Comparison of ENCODE assay signal across 8 mouse cellular contexts in the genomic region with DNA sequence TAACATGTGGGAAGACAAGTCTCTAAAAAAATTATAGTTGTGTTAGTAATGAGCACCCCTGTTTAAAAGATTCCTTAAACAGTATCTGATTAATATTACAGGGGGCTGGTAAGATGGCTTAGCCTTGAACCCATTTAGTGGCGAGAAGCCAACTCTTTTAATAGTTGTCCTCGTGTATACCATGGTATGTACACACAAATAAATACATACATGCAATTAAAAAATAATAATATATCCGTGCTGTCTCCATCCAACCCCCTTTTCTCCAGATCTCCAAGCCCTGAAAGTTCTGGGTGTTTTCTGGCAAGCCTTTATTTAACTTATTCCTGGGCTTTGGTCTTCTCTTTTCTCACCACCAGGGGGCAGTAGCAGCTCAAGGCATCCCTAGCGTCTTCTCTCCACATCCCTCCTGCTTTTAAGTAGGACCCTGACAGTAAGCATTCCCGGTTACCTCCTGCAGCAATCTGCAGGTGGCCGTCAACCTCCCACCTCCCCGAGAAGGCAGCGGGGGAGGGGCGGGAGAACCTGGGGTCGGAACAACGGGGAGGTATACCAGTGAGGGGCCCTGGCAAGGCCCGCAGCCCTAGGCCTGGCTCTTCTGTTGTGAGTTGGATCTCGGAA. TPM values are rescaled to one million over a fixed set of nuclear protein-coding genes. Genes with fewer than 3 reads are reported as not detected.
A peak's percentile ranks its signal among the peaks of the same experiment; 100 is the strongest.
DNase-seq lines count a peak whose midpoint lies in the region; ATAC-seq and TF ChIP-seq lines count a peak whose summit lies in the region.

No protein-coding gene starts in this region.

- TF ChIP-seq POLR2A in myocyte (IDR thresholded peaks at IDR 0.05; ENCODE audit: insufficient read length, low read depth) = no peak

- no peaks in the 10 kb centered on the region for H3K36me3 ChIP-seq in embryonic facial prominence, embryonic 12.5 days
- H3K36me3 ChIP-seq in heart, embryonic 10.5 days = no peaks in the 10 kb centered on the region
- H3K36me3 ChIP-seq in kidney, embryonic 15.5 days = no peaks in the 10 kb centered on the region
- no peaks in the 10 kb centered on the region for H3K36me3 ChIP-seq in limb, embryonic 15.5 days
- H3K36me3 ChIP-seq in myocyte (ENCODE audit: control insufficient read depth, insufficient read depth) = no peaks in the 10 kb centered on the region
- no peaks in the 10 kb centered on the region for H3K36me3 ChIP-seq in stomach, embryonic 14.5 days (ENCODE audit: control insufficient read depth, insufficient read depth, low read length)

- H3K79me2 ChIP-seq in myocyte (ENCODE audit: control insufficient read depth, insufficient read depth) = no peaks in the 10 kb centered on the region

- WGBS in embryonic facial prominence, embryonic 12.5 days = 13% methylated on average over 13 of the region's 13 CpGs
- 16% methylated on average over 13 of the region's 13 CpGs for WGBS in heart, embryonic 10.5 days
- WGBS in kidney, embryonic 15.5 days = 14% methylated on average over 13 of the region's 13 CpGs
- 16% methylated on average over 13 of the region's 13 CpGs for WGBS in limb, embryonic 15.5 days
- whole genome bisulfite sequencing in stomach, embryonic 14.5 days = 13% methylated on average over 13 of the region's 13 CpGs

- H3K4me3 ChIP-seq in embryonic facial prominence, embryonic 12.5 days = no peak overlapping the region
- H3K4me3 ChIP-seq in heart, embryonic 10.5 days = peak overlapping the region; percentile 41; the same call in 1 of the 2 replicates
- no peak overlapping the region for H3K4me3 ChIP-seq in kidney, embryonic 15.5 days (replicated peaks)
- H3K4me3 ChIP-seq in limb, embryonic 15.5 days = 0 out of 2 replicates have a peak overlapping the region, but pooled peaks have one; percentile 14
- no peak overlapping the region for H3K4me3 ChIP-seq in myocyte
- H3K4me3 ChIP-seq in stomach, embryonic 14.5 days (ENCODE audit: low read depth, low read length) = no peak overlapping the region

- H3K4me1 ChIP-seq in embryonic facial prominence, embryonic 12.5 days = 0 out of 2 replicates have a peak, but pooled peaks cover 3% of the 10 kb centered on the region
- peaks cover 11% of the 10 kb centered on the region for H3K4me1 ChIP-seq in heart, embryonic 10.5 days
- H3K4me1 ChIP-seq in kidney, embryonic 15.5 days = peaks cover 15% of the 10 kb centered on the region
- peaks cover 24% of the 10 kb centered on the region for H3K4me1 ChIP-seq in limb, embryonic 15.5 days
- peaks cover 9% of the 10 kb centered on the region; the same call in 1 of the 2 replicates for H3K4me1 ChIP-seq in stomach, embryonic 14.5 days (ENCODE audit: control insufficient read depth, insufficient read depth, low read length)

- 0 out of 2 replicates have a peak, but pooled peaks have one; percentile 19 for ATAC-seq in embryonic facial prominence, embryonic 12.5 days (ENCODE audit: insufficient number of reproducible peaks, insufficient read depth, low FRiP score, low TSS enrichment)
- 0 out of 2 replicates have a peak, but pooled peaks have one; percentile 27 for ATAC-seq in kidney, embryonic 15.5 days (replicated peaks; ENCODE audit: low FRiP score)
- no peak for ATAC-seq in limb, embryonic 15.5 days (ENCODE audit: insufficient number of reproducible peaks, low FRiP score, low TSS enrichment, low read depth)
- peak; percentile 53; the same call in 1 of the 2 replicates for ATAC-seq in stomach, embryonic 14.5 days (ENCODE audit: insufficient number of reproducible peaks, insufficient read depth, low FRiP score, low read depth)

- H3K27me3 ChIP-seq in embryonic facial prominence, embryonic 12.5 days = no peaks in the 10 kb centered on the region
- peaks cover 39% of the 10 kb centered on the region; the same call in 1 of the 2 replicates for H3K27me3 ChIP-seq in heart, embryonic 10.5 days (ENCODE audit: insufficient read depth, poor library complexity, severe bottlenecking)
- 0 out of 2 replicates have a peak, but pooled peaks cover 9% of the 10 kb centered on the region for H3K27me3 ChIP-seq in kidney, embryonic 15.5 days
- H3K27me3 ChIP-seq in limb, embryonic 15.5 days = no peaks in the 10 kb centered on the region
- H3K27me3 ChIP-seq in myocyte (ENCODE audit: control insufficient read depth, insufficient read depth, insufficient read length) = peaks cover 2% of the 10 kb centered on the region
- no peaks in the 10 kb centered on the region for H3K27me3 ChIP-seq in stomach, embryonic 14.5 days (ENCODE audit: control insufficient read depth, insufficient read depth, low read length)

- peak overlapping the region; percentile 20; the same call in 1 of the 2 replicates for H3K9ac ChIP-seq in embryonic facial prominence, embryonic 12.5 days
- H3K9ac ChIP-seq in kidney, embryonic 15.5 days = 0 out of 2 replicates have a peak overlapping the region, but pooled peaks have one; percentile 29
- no peak overlapping the region for H3K9ac ChIP-seq in limb, embryonic 15.5 days
- H3K9ac ChIP-seq in stomach, embryonic 14.5 days (replicated peaks; ENCODE audit: low read depth, low read length) = no peak overlapping the region

- H3ac ChIP-seq in myocyte (ENCODE audit: control insufficient read depth, insufficient read length) = no peak overlapping the region

- peak overlapping the region; percentile 40 for H3K4me2 ChIP-seq in embryonic facial prominence, embryonic 12.5 days (replicated peaks)
- H3K4me2 ChIP-seq in kidney, embryonic 15.5 days = peak overlapping the region; percentile 51
- peak overlapping the region; percentile 42 for H3K4me2 ChIP-seq in limb, embryonic 15.5 days
- peak overlapping the region; percentile 52 for H3K4me2 ChIP-seq in myocyte (ENCODE audit: low read depth)
- peak overlapping the region; percentile 3; the same call in 1 of the 2 replicates for H3K4me2 ChIP-seq in stomach, embryonic 14.5 days (replicated peaks; ENCODE audit: low read depth, low read length)

- DNase-seq in A20 (ENCODE audit: low read depth, low spot score) = peak; percentile 80
- DNase-seq in adrenal gland, adult 8-10 months = peak; percentile 38
- no peak for DNase-seq in heart, embryonic 10.5 days (ENCODE audit: low spot score)

- no peak overlapping the region for H3K27ac ChIP-seq in embryonic facial prominence, embryonic 12.5 days
- no peak overlapping the region for H3K27ac ChIP-seq in heart, embryonic 10.5 days
- H3K27ac ChIP-seq in kidney, embryonic 15.5 days = no peak overlapping the region
- H3K27ac ChIP-seq in limb, embryonic 15.5 days = peak overlapping the region; percentile 47; the same call in 1 of the 2 replicates
- no peak overlapping the region for H3K27ac ChIP-seq in stomach, embryonic 14.5 days (ENCODE audit: low read length)

- no peaks in the 10 kb centered on the region for H3K9me3 ChIP-seq in embryonic facial prominence, embryonic 12.5 days
- H3K9me3 ChIP-seq in heart, embryonic 10.5 days = no peaks in the 10 kb centered on the region
- H3K9me3 ChIP-seq in kidney, embryonic 15.5 days (replicated peaks) = no peaks in the 10 kb centered on the region
- H3K9me3 ChIP-seq in limb, embryonic 15.5 days = no peaks in the 10 kb centered on the region
- H3K9me3 ChIP-seq in stomach, embryonic 14.5 days (ENCODE audit: control insufficient read depth, low read depth, low read length) = no peaks in the 10 kb centered on the region

TF ChIP-seq in myocyte, 11 proteins besides CTCF, POLR2A, EP300 and RAD21:
- no peak for TF ChIP-seq SRF (IDR thresholded peaks at IDR 0.05; ENCODE audit: control insufficient read depth, insufficient read length, low read depth)
- TF ChIP-seq CEBPB (IDR thresholded peaks at IDR 0.05; ENCODE audit: insufficient read depth, poor library complexity, severe bottlenecking) = no peak
- TF ChIP-seq MYOD1 (IDR thresholded peaks at IDR 0.05; ENCODE audit: control insufficient read depth in 1 of 3, insufficient read length in 2 of 3, low read depth in 2 of 3) = no peak

RNA-seq across cellular contexts. Expression of gene Nipal3, which starts 13.7 kb away (rescaled TPM):
- 10 to 100 TPM; 22.1 to 31.0 (median 26.2) TPM for total RNA-seq in adrenal gland, adult 8-10 months (2022)
- polyA plus RNA-seq in embryonic facial prominence, embryonic 12.5 days (2016; fragmentation: Nextera tagmentation; extraction: Ambion mirVana) = 2.6 and 3.1 TPM in 2 replicates
- polyA plus RNA-seq in heart, embryonic 10.5 days (2016; fragmentation: Nextera tagmentation; extraction: Ambion mirVana) = 2.0 and 3.1 TPM in 2 replicates
- 4.9 and 6.2 TPM in 2 replicates for polyA plus RNA-seq in kidney, embryonic 15.5 days (2015; fragmentation: Nextera tagmentation; extraction: Ambion mirVana)
- polyA plus RNA-seq in limb, embryonic 15.5 days (2015; fragmentation: Nextera tagmentation; extraction: Ambion mirVana) = 2.3 and 2.4 TPM in 2 replicates
- polyA plus RNA-seq in myocyte (2012; fragmentation: generic; extraction: Trizol) = 5.1 TPM
- polyA plus RNA-seq in stomach, embryonic 14.5 days (2014; fragmentation: Nextera tagmentation; extraction: Ambion mirVana) = 5.9 and 7.4 TPM in 2 replicates

RNA-seq across cellular contexts. Expression of gene Stpg1, which starts 13.9 kb away (rescaled TPM):
- total RNA-seq in adrenal gland, adult 8-10 months (2022) = 1 to 10 TPM in 2 of 4 experiments, under 1 TPM in 2; 0.84 to 1.8 (median 1.1) TPM
- polyA plus RNA-seq in embryonic facial prominence, embryonic 12.5 days (2016; fragmentation: Nextera tagmentation; extraction: Ambion mirVana) = 0.23 TPM in 1 of 2 replicates, not detected in the other
- 0.11 and 0.23 TPM in 2 replicates for polyA plus RNA-seq in heart, embryonic 10.5 days (2016; fragmentation: Nextera tagmentation; extraction: Ambion mirVana)
- polyA plus RNA-seq in kidney, embryonic 15.5 days (2015; fragmentation: Nextera tagmentation; extraction: Ambion mirVana) = 0.60 and 0.65 TPM in 2 replicates
- polyA plus RNA-seq in limb, embryonic 15.5 days (2015; fragmentation: Nextera tagmentation; extraction: Ambion mirVana) = 0.12 and 0.31 TPM in 2 replicates
- polyA plus RNA-seq in myocyte (2012; fragmentation: generic; extraction: Trizol) = not detected
- 0.39 TPM in 1 of 2 replicates, not detected in the other for polyA plus RNA-seq in stomach, embryonic 14.5 days (2014; fragmentation: Nextera tagmentation; extraction: Ambion mirVana)

Comparison
In these comparisons a context has a peak if more than half of its experiments do, and no peak if none do; other contexts are left out.
1. H3K4me3 ChIP-seq: peak in heart, embryonic 10.5 days (single experiment) and limb, embryonic 15.5 days (single experiment); none in embryonic facial prominence, embryonic 12.5 days (single experiment), kidney, embryonic 15.5 days (single experiment), myocyte (single experiment) and stomach, embryonic 14.5 days (single experiment).
2. H3K9ac ChIP-seq: peak in embryonic facial prominence, embryonic 12.5 days (single experiment) and kidney, embryonic 15.5 days (single experiment); none in limb, embryonic 15.5 days (single experiment) and stomach, embryonic 14.5 days (single experiment).
3. Peak in every context shown above with its lines, with median percentiles within 50 percentile points of each other: H3K4me2 ChIP-seq.